ENCODE assay signal across 7 mouse cellular contexts in genomic region chr9:114956945-114957344, GRCm38 (mm10). TPM values are rescaled to one million over a fixed set of nuclear protein-coding genes. Genes with fewer than 3 reads are reported as not detected.
DNase-seq lines count a peak whose midpoint lies in the region; ATAC-seq and TF ChIP-seq lines count a peak whose summit lies in the region.

No protein-coding gene starts in this region.

- H3K9me3 ChIP-seq in liver, embryonic 14.5 days (ENCODE audit: control insufficient read depth, low read length) = no peaks in the 10 kb centered on the region
- H3K9me3 ChIP-seq in liver, embryonic 12.5 days (replicated peaks) = no peaks in the 10 kb centered on the region; the same call in 1 of the 2 replicates
- H3K9me3 ChIP-seq in intestine, postnatal 0 days (ENCODE audit: control insufficient read depth) = no peaks in the 10 kb centered on the region
- no peaks in the 10 kb centered on the region for H3K9me3 ChIP-seq in neural tube, embryonic 11.5 days (ENCODE audit: control insufficient read depth, low read length)

- no peaks in the 10 kb centered on the region for H3K4me1 ChIP-seq in liver, embryonic 14.5 days (replicated peaks; ENCODE audit: control insufficient read depth in 2 of 2, insufficient read depth in 2 of 2, low read length in 1 of 2)
- H3K4me1 ChIP-seq in liver, embryonic 12.5 days = peaks cover 4% of the 10 kb centered on the region; the same call in 1 of the 2 replicates
- 0 out of 2 replicates have a peak, but pooled peaks cover 7% of the 10 kb centered on the region for H3K4me1 ChIP-seq in intestine, postnatal 0 days (replicated peaks; ENCODE audit: control insufficient read depth, insufficient read depth, low read length)
- no peaks in the 10 kb centered on the region for H3K4me1 ChIP-seq in neural tube, embryonic 11.5 days (ENCODE audit: control insufficient read depth, insufficient read depth, low read length)

- TF ChIP-seq EP300 in liver, embryonic 14.5 days (IDR thresholded peaks at IDR 0.05; ENCODE audit: low read depth) = no peak

- no peak for DNase-seq in liver, embryonic 14.5 days (ENCODE audit: low read depth in 3 of 3, low spot score in 3 of 3)
- peak; percentile 20 for DNase-seq in Patski (ENCODE audit: low read depth, low spot score)
- peak; percentile 77 for DNase-seq in embryo, embryonic 10 days (ENCODE audit: low spot score)
- DNase-seq in neural tube, embryonic 11.5 days (ENCODE audit: low spot score) = peak; percentile 43

- no peak overlapping the region for H3K4me3 ChIP-seq in liver, embryonic 14.5 days (ENCODE audit: insufficient read depth in 1 of 2, low read depth in 2 of 2, low read length in 2 of 2)
- no peak overlapping the region for H3K4me3 ChIP-seq in liver, embryonic 12.5 days
- no peak overlapping the region for H3K4me3 ChIP-seq in intestine, postnatal 0 days (ENCODE audit: low read depth, low read length)
- no peak overlapping the region for H3K4me3 ChIP-seq in neural tube, embryonic 11.5 days (ENCODE audit: low read depth, low read length)

- no peaks in the 10 kb centered on the region for H3K27me3 ChIP-seq in liver, embryonic 14.5 days (ENCODE audit: control insufficient read depth, insufficient read depth, low read length)
- H3K27me3 ChIP-seq in liver, embryonic 12.5 days (replicated peaks) = no peaks in the 10 kb centered on the region
- H3K27me3 ChIP-seq in Patski = no peaks in the 10 kb centered on the region
- H3K27me3 ChIP-seq in intestine, postnatal 0 days (replicated peaks; ENCODE audit: control insufficient read depth, insufficient read depth, low read length) = no peaks in the 10 kb centered on the region
- no peaks in the 10 kb centered on the region for H3K27me3 ChIP-seq in neural tube, embryonic 11.5 days (ENCODE audit: control insufficient read depth, insufficient read depth, low read length)

- POLR2A ChIA-PET in Patski (lab: Charles Lee) = interaction anchor here (0.7 kb wide), 1 partner anchor 43 kb away, joined by 3 read pairs; no protein-coding TSS in a partner anchor

- ATAC-seq in liver, embryonic 14.5 days (ENCODE audit: insufficient read depth) = no peak
- ATAC-seq in liver, embryonic 12.5 days = no peak
- ATAC-seq in Patski = peak; percentile 62
- peak; percentile 61 for ATAC-seq in intestine, postnatal 0 days
- ATAC-seq in neural tube, embryonic 11.5 days (ENCODE audit: insufficient read depth, low FRiP score, low TSS enrichment) = 0 out of 2 replicates have a peak, but pooled peaks have one; percentile 68
- ATAC-seq in erythroid progenitor cell, adult 5-6 weeks (replicated peaks; ENCODE audit: low FRiP score, poor library complexity, severe bottlenecking) = no peak

- CTCF ChIA-PET in Patski (lab: Charles Lee) = interaction anchor here (0.8 to 2.2 kb wide), 7 partner anchors 9 to 158 kb away, joined by 3 to 13 read pairs (median 5); no protein-coding TSS in a partner anchor

- in situ Hi-C loops in Patski (cut with MboI; ENCODE audit: low pct_unique_long_range_greater_than_20kb) = loop anchor here (5.0 kb wide), 1 partner anchor 45 kb away; no protein-coding TSS in a partner anchor

- H3K9ac ChIP-seq in liver, embryonic 14.5 days (replicated peaks) = no peak overlapping the region
- H3K9ac ChIP-seq in liver, embryonic 12.5 days = no peak overlapping the region
- H3K9ac ChIP-seq in intestine, postnatal 0 days (ENCODE audit: low read depth, low read length) = no peak overlapping the region
- H3K9ac ChIP-seq in neural tube, embryonic 11.5 days (ENCODE audit: low read length) = no peak overlapping the region

- peak; percentile 71 for TF ChIP-seq CTCF in liver, embryonic 14.5 days (IDR thresholded peaks at IDR 0.05; ENCODE audit: low read depth)
- peak; percentile 79 for TF ChIP-seq CTCF in Patski (IDR thresholded peaks at IDR 0.05)
- peak; percentile 86 for TF ChIP-seq CTCF in intestine, postnatal 0 days (IDR thresholded peaks at IDR 0.05; ENCODE audit: low read depth)

- no peaks in the 10 kb centered on the region for H3K36me3 ChIP-seq in liver, embryonic 14.5 days (replicated peaks; ENCODE audit: control insufficient read depth, insufficient read depth, low read depth)
- H3K36me3 ChIP-seq in liver, embryonic 12.5 days = no peaks in the 10 kb centered on the region
- no peaks in the 10 kb centered on the region for H3K36me3 ChIP-seq in intestine, postnatal 0 days (ENCODE audit: control insufficient read depth, insufficient read depth)
- no peaks in the 10 kb centered on the region for H3K36me3 ChIP-seq in neural tube, embryonic 11.5 days (ENCODE audit: control insufficient read depth, insufficient read depth, low read length)

- WGBS in liver, embryonic 14.5 days (ENCODE audit: insufficient replicate concordance) = 34% methylated on average over 5 of the region's 5 CpGs
- 35% methylated on average over 5 of the region's 5 CpGs for WGBS in liver, embryonic 12.5 days (ENCODE audit: insufficient replicate concordance)
- 34% methylated on average over 5 of the region's 5 CpGs for WGBS in intestine, postnatal 0 days
- WGBS in neural tube, embryonic 11.5 days = 43% methylated on average over 5 of the region's 5 CpGs

- H3K4me2 ChIP-seq in liver, embryonic 14.5 days (ENCODE audit: low read depth) = no peak overlapping the region
- H3K4me2 ChIP-seq in liver, embryonic 12.5 days = no peak overlapping the region
- no peak overlapping the region for H3K4me2 ChIP-seq in intestine, postnatal 0 days (replicated peaks; ENCODE audit: low read depth)
- no peak overlapping the region for H3K4me2 ChIP-seq in neural tube, embryonic 11.5 days (ENCODE audit: low read depth)

- H3K27ac ChIP-seq in liver, embryonic 14.5 days = no peak overlapping the region
- H3K27ac ChIP-seq in liver, embryonic 12.5 days = no peak overlapping the region
- H3K27ac ChIP-seq in intestine, postnatal 0 days (ENCODE audit: low read depth, low read length) = peak overlapping the region; percentile 71; the same call in 1 of the 2 replicates
- no peak overlapping the region for H3K27ac ChIP-seq in neural tube, embryonic 11.5 days (ENCODE audit: low read depth, low read length)

RNA-seq across cellular contexts. Expression of gene Osbpl10, which starts 21.4 kb away (rescaled TPM):
- 0.29 and 0.34 TPM in 2 replicates for polyA plus RNA-seq in liver, embryonic 14.5 days (2012; rRNA removed)
- polyA plus RNA-seq in liver, embryonic 14.5 days (2014; fragmentation: Nextera tagmentation; extraction: Ambion mirVana) = 0.08 and 0.16 TPM in 2 replicates
- 0.55 and 0.63 TPM in 2 replicates for polyA plus RNA-seq in liver, embryonic 12.5 days (2016; fragmentation: Nextera tagmentation; extraction: Ambion mirVana)
- 9.9 TPM for polyA plus RNA-seq in Patski (2021)
- 3.8 and 4.3 TPM in 2 replicates for polyA plus RNA-seq in intestine, postnatal 0 days (2015; fragmentation: Nextera tagmentation; extraction: Ambion mirVana)
- 1.4 and 1.6 TPM in 2 replicates for polyA plus RNA-seq in neural tube, embryonic 11.5 days (2014; fragmentation: Nextera tagmentation; extraction: Ambion mirVana)
- not detected in 2 replicates for total RNA-seq in erythroid progenitor cell, adult 5-6 weeks (2015; ENCODE audit: low replicate concordance)
- 0.39 TPM in 1 of 2 replicates, not detected in the other for total RNA-seq in erythroid progenitor cell, adult 5-6 weeks (2017; ENCODE audit: low replicate concordance)

RNA-seq across cellular contexts. Expression of gene Gpd1l, which starts 23.2 kb away (rescaled TPM):
- 3.9 and 4.6 TPM in 2 replicates for polyA plus RNA-seq in liver, embryonic 14.5 days (2012; rRNA removed)
- polyA plus RNA-seq in liver, embryonic 14.5 days (2014; fragmentation: Nextera tagmentation; extraction: Ambion mirVana) = 3.4 and 3.7 TPM in 2 replicates
- 10.5 and 10.9 TPM in 2 replicates for polyA plus RNA-seq in liver, embryonic 12.5 days (2016; fragmentation: Nextera tagmentation; extraction: Ambion mirVana)
- 69.0 TPM for polyA plus RNA-seq in Patski (2021)
- 31.4 and 32.9 TPM in 2 replicates for polyA plus RNA-seq in intestine, postnatal 0 days (2015; fragmentation: Nextera tagmentation; extraction: Ambion mirVana)
- polyA plus RNA-seq in neural tube, embryonic 11.5 days (2014; fragmentation: Nextera tagmentation; extraction: Ambion mirVana) = 11.5 and 12.0 TPM in 2 replicates
- 8.6 and 12.2 TPM in 2 replicates for total RNA-seq in erythroid progenitor cell, adult 5-6 weeks (2015; ENCODE audit: low replicate concordance)
- total RNA-seq in erythroid progenitor cell, adult 5-6 weeks (2017; ENCODE audit: low replicate concordance) = 3.3 and 7.6 TPM in 2 replicates

RNA-seq across cellular contexts. Expression of gene Rps27rt, which starts 25.6 kb away (rescaled TPM):
- 36.0 and 87.6 TPM in 2 replicates for polyA plus RNA-seq in liver, embryonic 14.5 days (2012; rRNA removed)
- polyA plus RNA-seq in liver, embryonic 14.5 days (2014; fragmentation: Nextera tagmentation; extraction: Ambion mirVana) = 282 and 299 TPM in 2 replicates
- 275 and 335 TPM in 2 replicates for polyA plus RNA-seq in liver, embryonic 12.5 days (2016; fragmentation: Nextera tagmentation; extraction: Ambion mirVana)
- 167 TPM for polyA plus RNA-seq in Patski (2021)
- 456 and 498 TPM in 2 replicates for polyA plus RNA-seq in intestine, postnatal 0 days (2015; fragmentation: Nextera tagmentation; extraction: Ambion mirVana)
- 307 and 376 TPM in 2 replicates for polyA plus RNA-seq in neural tube, embryonic 11.5 days (2014; fragmentation: Nextera tagmentation; extraction: Ambion mirVana)
- 81.7 and 147 TPM in 2 replicates for total RNA-seq in erythroid progenitor cell, adult 5-6 weeks (2015; ENCODE audit: low replicate concordance)
- total RNA-seq in erythroid progenitor cell, adult 5-6 weeks (2017; ENCODE audit: low replicate concordance) = 36.5 and 41.4 TPM in 2 replicates

Comparison
In these comparisons a context has a peak if more than half of its experiments do, and no peak if none do; other contexts are left out.
1. ATAC-seq: peak in Patski (single experiment), intestine, postnatal 0 days (single experiment) and neural tube, embryonic 11.5 days (single experiment); none in liver, embryonic 14.5 days (single experiment), liver, embryonic 12.5 days (single experiment) and erythroid progenitor cell, adult 5-6 weeks (single experiment).
2. DNase-seq: peak in Patski (single experiment), embryo, embryonic 10 days (single experiment) and neural tube, embryonic 11.5 days (single experiment); none in liver, embryonic 14.5 days (0 of 3).
3. Peak in every context shown above with its lines, with median percentiles within 50 percentile points of each other: CTCF ChIP-seq.